Mouse (Mus musculus) megakaryocyte, embryonic 14.5 days (primary cell): ENCODE measurements around the gene Actn2.

ENCODE experiments used
- FLI1 ChIP-seq: IDR thresholded peaks from 2 replicates; pipeline ENCODE4 v1.6.1; 2012; ENCODE audit warnings: low read length, inconsistent platforms, mixed read lengths
- GATA1 ChIP-seq: IDR thresholded peaks from 3 replicates; pipeline ENCODE4 v1.6.1; 2012; ENCODE audit warnings: mixed read lengths, low read length, inconsistent platforms, borderline replicate concordance

GRCm38 (mm10) chr13:12227606-12228005 is 113.0 kb downstream of the Actn2 start:
- no peak for TF ChIP-seq FLI1
- no peak for TF ChIP-seq GATA1
